Mouse (Mus musculus) lung, adult 2 months (tissue): ENCODE data around the gene Stk24.

Experiments used
- CTCF ChIP-seq: fragments of 200-500 bp; IDR thresholded peaks from 2 replicates; pipeline ENCODE4 v1.5.1; 2011; ENCODE audit warnings: mild to moderate bottlenecking, low read length, control low read depth; ENCODE audit not compliant: insufficient read depth
- POLR2A ChIP-seq: fragments of 200-500 bp; IDR thresholded peaks from 2 replicates; pipeline ENCODE4 v1.6.1; 2011; ENCODE audit warnings: low read depth, mild to moderate bottlenecking, control low read depth, low read length, borderline replicate concordance; ENCODE audit errors: extremely low read depth

- TF ChIP-seq CTCF (no peak), POLR2A (no peak)
Measured at GRCm38 (mm10) chr14:121350011-121350410, 29.8 kb downstream of the Stk24 start.
